Mouse (Mus musculus) cortical plate, adult 2 months (tissue): Measurements from ENCODE around the gene Nlrp4f.
A peak's percentile ranks its signal among the peaks of the same experiment; 100 is the strongest.

ENCODE experiments used
- CTCF ChIP-seq: fragments of 200-500 bp; IDR thresholded peaks from 2 replicates; pipeline ENCODE4 v1.5.1; 2011; ENCODE audit warnings: mild to moderate bottlenecking, control low read depth, low read length; ENCODE audit not compliant: insufficient read depth; ENCODE audit errors: extremely low read depth
- POLR2A ChIP-seq: fragments of 200-500 bp; IDR thresholded peaks from 2 replicates; pipeline ENCODE4 v1.6.1; 2011; ENCODE audit warnings: mild to moderate bottlenecking, low read length, control low read depth; ENCODE audit not compliant: insufficient read depth; ENCODE audit errors: extremely low read depth

- no peak for TF ChIP-seq POLR2A
- peak; percentile 47; the same call in 1 of the 2 replicates for TF ChIP-seq CTCF
Measured at GRCm38 (mm10) chr13:65175734-65176471, 29.9 kb downstream of the Nlrp4f start.
